11 mouse cellular contexts compared by ENCODE assay signal in genomic region chr17:28255651-28256050, GRCm38 (mm10). TPM values are rescaled to one million over a fixed set of nuclear protein-coding genes. Genes with fewer than 3 reads are reported as not detected.
DNase-seq lines count a peak whose midpoint lies in the region; ATAC-seq and TF ChIP-seq lines count a peak whose summit lies in the region.
"Had no signal": no experiment of that assay in that cellular context is flagged by ENCODE, and none has a peak within 500 bp of the region (broad histone marks: within the 10 kb centered on the region; RNA-seq: fewer than 3 reads in every experiment).

No protein-coding gene starts in this region.

- WGBS in heart, embryonic 16.5 days, result 44% methylated on average over 5 of the region's 5 CpGs
- WGBS in stomach, embryonic 14.5 days, result 30% methylated on average over 5 of the region's 5 CpGs
- WGBS in stomach, postnatal 0 days, result 38% methylated on average over 5 of the region's 5 CpGs
- 48% methylated on average over 5 of the region's 5 CpGs for WGBS in intestine, postnatal 0 days
- WGBS in neural tube, embryonic 13.5 days, result 38% methylated on average over 5 of the region's 5 CpGs

- H3K4me2 ChIP-seq in heart, embryonic 16.5 days (ENCODE audit: low read depth, low read length), result no peak overlapping the region
- H3K4me2 ChIP-seq in stomach, embryonic 14.5 days (replicated peaks; ENCODE audit: low read depth, low read length), result no peak overlapping the region
- H3K4me2 ChIP-seq in stomach, postnatal 0 days (replicated peaks; ENCODE audit: low read depth), result no peak overlapping the region
- H3K4me2 ChIP-seq in intestine, postnatal 0 days (replicated peaks; ENCODE audit: low read depth), result no peak overlapping the region
- H3K4me2 ChIP-seq in neural tube, embryonic 13.5 days, result 0 out of 2 replicates have a peak overlapping the region, but pooled peaks have one; percentile 7
- H3K4me2 ChIP-seq: forebrain, embryonic 15.5 days had no signal

- TF ChIP-seq CTCF in stomach, postnatal 0 days (IDR thresholded peaks at IDR 0.05; ENCODE audit: low read depth), result no peak
- no peak for TF ChIP-seq CTCF in intestine, postnatal 0 days (IDR thresholded peaks at IDR 0.05; ENCODE audit: low read depth)

- peaks cover 6% of the 10 kb centered on the region; the same call in 1 of the 2 replicates for H3K9me3 ChIP-seq in heart, embryonic 16.5 days (replicated peaks; ENCODE audit: control insufficient read depth, low read length)
- H3K9me3 ChIP-seq in stomach, embryonic 14.5 days (ENCODE audit: control insufficient read depth, low read depth, low read length), result peaks cover 7% of the 10 kb centered on the region; the same call in 1 of the 2 replicates
- no peaks in the 10 kb centered on the region for H3K9me3 ChIP-seq in stomach, postnatal 0 days (ENCODE audit: control insufficient read depth, low read length)
- no peaks in the 10 kb centered on the region for H3K9me3 ChIP-seq in intestine, postnatal 0 days (ENCODE audit: control insufficient read depth)
- no peaks in the 10 kb centered on the region for H3K9me3 ChIP-seq in neural tube, embryonic 13.5 days
- H3K9me3 ChIP-seq: forebrain, embryonic 15.5 days; liver, embryonic 15.5 days had no signal

- no peak overlapping the region for H3K4me3 ChIP-seq in heart, embryonic 16.5 days (ENCODE audit: low read length)
- no peak overlapping the region for H3K4me3 ChIP-seq in stomach, embryonic 14.5 days (ENCODE audit: low read depth, low read length)
- no peak overlapping the region for H3K4me3 ChIP-seq in stomach, postnatal 0 days (ENCODE audit: low read depth, low read length)
- no peak overlapping the region for H3K4me3 ChIP-seq in intestine, postnatal 0 days (ENCODE audit: low read depth, low read length)
- H3K4me3 ChIP-seq in neural tube, embryonic 13.5 days, result no peak overlapping the region
- H3K4me3 ChIP-seq: forebrain, embryonic 15.5 days; liver, embryonic 15.5 days had no signal

- H3K9ac ChIP-seq in heart, embryonic 16.5 days (ENCODE audit: low read length), result peak overlapping the region; percentile 29; the same call in 1 of the 2 replicates
- H3K9ac ChIP-seq in stomach, embryonic 14.5 days (replicated peaks; ENCODE audit: low read depth, low read length), result no peak overlapping the region
- H3K9ac ChIP-seq in stomach, postnatal 0 days (ENCODE audit: low read length), result no peak overlapping the region
- 0 out of 2 replicates have a peak overlapping the region, but pooled peaks have one; percentile 7 for H3K9ac ChIP-seq in intestine, postnatal 0 days (ENCODE audit: low read depth, low read length)
- 0 out of 2 replicates have a peak overlapping the region, but pooled peaks have one; percentile 4 for H3K9ac ChIP-seq in neural tube, embryonic 13.5 days
- H3K9ac ChIP-seq: forebrain, embryonic 15.5 days; liver, embryonic 15.5 days had no signal

- no peak for ATAC-seq in heart, embryonic 16.5 days (replicated peaks; ENCODE audit: extremely low read depth, insufficient read depth, low FRiP score)
- ATAC-seq in stomach, embryonic 14.5 days (ENCODE audit: insufficient number of reproducible peaks, insufficient read depth, low FRiP score, low read depth), result no peak
- ATAC-seq in stomach, postnatal 0 days (ENCODE audit: low FRiP score, low TSS enrichment), result no peak
- no peak for ATAC-seq in intestine, postnatal 0 days
- ATAC-seq in neural tube, embryonic 13.5 days (ENCODE audit: low read depth), result peak; percentile 19; the same call in 1 of the 2 replicates
- ATAC-seq: forebrain, embryonic 15.5 days had no signal

- TF ChIP-seq EP300 in stomach, postnatal 0 days (optimal IDR thresholded peaks at IDR 0.05), result no peak

- peaks cover 38% of the 10 kb centered on the region for H3K4me1 ChIP-seq in heart, embryonic 16.5 days (ENCODE audit: control insufficient read depth, insufficient read depth, low read length)
- peaks cover 20% of the 10 kb centered on the region for H3K4me1 ChIP-seq in stomach, embryonic 14.5 days (ENCODE audit: control insufficient read depth, insufficient read depth, low read length)
- 0 out of 2 replicates have a peak, but pooled peaks cover 2% of the 10 kb centered on the region for H3K4me1 ChIP-seq in stomach, postnatal 0 days (replicated peaks; ENCODE audit: control insufficient read depth, insufficient read depth)
- H3K4me1 ChIP-seq in intestine, postnatal 0 days (replicated peaks; ENCODE audit: control insufficient read depth, insufficient read depth, low read length), result no peaks in the 10 kb centered on the region
- H3K4me1 ChIP-seq in neural tube, embryonic 13.5 days (replicated peaks), result peaks cover 53% of the 10 kb centered on the region

- no peaks in the 10 kb centered on the region for H3K36me3 ChIP-seq in heart, embryonic 16.5 days (ENCODE audit: control insufficient read depth, insufficient read depth)
- no peaks in the 10 kb centered on the region for H3K36me3 ChIP-seq in stomach, embryonic 14.5 days (ENCODE audit: control insufficient read depth, insufficient read depth, low read length)
- H3K36me3 ChIP-seq in stomach, postnatal 0 days (ENCODE audit: control insufficient read depth, insufficient read depth, low read length), result no peaks in the 10 kb centered on the region
- peaks cover 8% of the 10 kb centered on the region; the same call in 1 of the 2 replicates for H3K36me3 ChIP-seq in intestine, postnatal 0 days (ENCODE audit: control insufficient read depth, insufficient read depth)
- no peaks in the 10 kb centered on the region for H3K36me3 ChIP-seq in neural tube, embryonic 13.5 days
- H3K36me3 ChIP-seq: forebrain, embryonic 15.5 days had no signal

- no peaks in the 10 kb centered on the region for H3K27me3 ChIP-seq in heart, embryonic 16.5 days (ENCODE audit: control insufficient read depth, insufficient read depth, low read length)
- no peaks in the 10 kb centered on the region for H3K27me3 ChIP-seq in stomach, embryonic 14.5 days (ENCODE audit: control insufficient read depth, insufficient read depth, low read length)
- no peaks in the 10 kb centered on the region for H3K27me3 ChIP-seq in stomach, postnatal 0 days (ENCODE audit: control insufficient read depth, insufficient read depth, low read length)
- no peaks in the 10 kb centered on the region for H3K27me3 ChIP-seq in intestine, postnatal 0 days (replicated peaks; ENCODE audit: control insufficient read depth, insufficient read depth, low read length)
- H3K27me3 ChIP-seq in neural tube, embryonic 13.5 days, result no peaks in the 10 kb centered on the region
- H3K27me3 ChIP-seq: forebrain, embryonic 15.5 days; liver, embryonic 15.5 days had no signal

- peak overlapping the region; percentile 65 for H3K27ac ChIP-seq in heart, embryonic 16.5 days (ENCODE audit: low read length)
- H3K27ac ChIP-seq in stomach, embryonic 14.5 days (ENCODE audit: low read length), result 0 out of 2 replicates have a peak overlapping the region, but pooled peaks have one; percentile 11
- H3K27ac ChIP-seq in stomach, postnatal 0 days (replicated peaks), result no peak overlapping the region; the same call in 1 of the 2 replicates
- H3K27ac ChIP-seq in intestine, postnatal 0 days (ENCODE audit: low read depth, low read length), result no peak overlapping the region
- peak overlapping the region; percentile 82 for H3K27ac ChIP-seq in neural tube, embryonic 13.5 days (replicated peaks)
- H3K27ac ChIP-seq: forebrain, embryonic 15.5 days had no signal

- intact Hi-C loops in heart, postnatal 25 days (cut with DNase I), result no loop called here

- DNase-seq in heart, postnatal 25 days (ENCODE audit: low spot score), result no peak
- no peak for DNase-seq in stomach, postnatal 0 days (ENCODE audit: low spot score)
- DNase-seq in right cerebral cortex, postnatal 4 days, result no peak
- no peak for DNase-seq in ovary, postnatal 14 days (ENCODE audit: low spot score)
- DNase-seq: layer of hippocampus, adult 9-11 months had no signal

RNA-seq across cellular contexts. Expression of gene Ppard, which starts 23.2 kb away (rescaled TPM):
- 1.2 and 1.8 TPM in 2 replicates for polyA plus RNA-seq in heart, embryonic 16.5 days (2015; fragmentation: Nextera tagmentation; extraction: Ambion mirVana)
- 10 to 100 TPM; 40.4 to 40.6 TPM for total RNA-seq in heart, postnatal 25 days (2021)
- polyA plus RNA-seq in stomach, embryonic 14.5 days (2014; fragmentation: Nextera tagmentation; extraction: Ambion mirVana), result 3.4 TPM in 2 replicates
- 3.1 and 3.4 TPM in 2 replicates for polyA plus RNA-seq in stomach, postnatal 0 days (2015; fragmentation: Nextera tagmentation; extraction: Ambion mirVana)
- polyA plus RNA-seq in intestine, postnatal 0 days (2015; fragmentation: Nextera tagmentation; extraction: Ambion mirVana), result 1.7 and 2.1 TPM in 2 replicates
- 1.4 and 2.6 TPM in 2 replicates for polyA plus RNA-seq in neural tube, embryonic 13.5 days (2015; fragmentation: Nextera tagmentation; extraction: Ambion mirVana)

RNA-seq across cellular contexts. Expression of gene Def6, which starts 48.1 kb away (rescaled TPM):
- 7.9 and 20.5 TPM in 2 replicates for polyA plus RNA-seq in heart, embryonic 16.5 days (2015; fragmentation: Nextera tagmentation; extraction: Ambion mirVana)
- total RNA-seq in heart, postnatal 25 days (2021), result 1 to 10 TPM; 2.4 to 2.8 TPM
- polyA plus RNA-seq in stomach, embryonic 14.5 days (2014; fragmentation: Nextera tagmentation; extraction: Ambion mirVana), result 4.1 and 4.3 TPM in 2 replicates
- 11.4 and 12.0 TPM in 2 replicates for polyA plus RNA-seq in stomach, postnatal 0 days (2015; fragmentation: Nextera tagmentation; extraction: Ambion mirVana)
- polyA plus RNA-seq in intestine, postnatal 0 days (2015; fragmentation: Nextera tagmentation; extraction: Ambion mirVana), result 1.7 TPM in 2 replicates
- polyA plus RNA-seq in neural tube, embryonic 13.5 days (2015; fragmentation: Nextera tagmentation; extraction: Ambion mirVana), result 5.6 TPM in 2 replicates

RNA-seq across cellular contexts. Expression of gene Fance, which starts 57.7 kb away (rescaled TPM):
- polyA plus RNA-seq in heart, embryonic 16.5 days (2015; fragmentation: Nextera tagmentation; extraction: Ambion mirVana), result 17.6 and 21.1 TPM in 2 replicates
- 10 to 100 TPM; 10.5 to 11.1 TPM for total RNA-seq in heart, postnatal 25 days (2021)
- polyA plus RNA-seq in stomach, embryonic 14.5 days (2014; fragmentation: Nextera tagmentation; extraction: Ambion mirVana), result 26.5 and 29.9 TPM in 2 replicates
- 19.2 and 20.4 TPM in 2 replicates for polyA plus RNA-seq in stomach, postnatal 0 days (2015; fragmentation: Nextera tagmentation; extraction: Ambion mirVana)
- polyA plus RNA-seq in intestine, postnatal 0 days (2015; fragmentation: Nextera tagmentation; extraction: Ambion mirVana), result 10.3 and 11.0 TPM in 2 replicates
- polyA plus RNA-seq in neural tube, embryonic 13.5 days (2015; fragmentation: Nextera tagmentation; extraction: Ambion mirVana), result 23.2 and 23.3 TPM in 2 replicates

Comparison
In these comparisons a context has a peak if more than half of its experiments do, and no peak if none do; other contexts are left out.
1. H3K27ac ChIP-seq: peak in heart, embryonic 16.5 days (single experiment), stomach, embryonic 14.5 days (single experiment) and neural tube, embryonic 13.5 days (single experiment); none in stomach, postnatal 0 days (single experiment) and intestine, postnatal 0 days (single experiment).
2. H3K9ac ChIP-seq: peak in heart, embryonic 16.5 days (single experiment), intestine, postnatal 0 days (single experiment) and neural tube, embryonic 13.5 days (single experiment); none in stomach, embryonic 14.5 days (single experiment) and stomach, postnatal 0 days (single experiment).